Mouse (Mus musculus) megakaryocyte, embryonic 14.5 days (primary cell): ENCODE results near the gene Gmps. TPM values are rescaled to one million over a fixed set of nuclear protein-coding genes. Genes with fewer than 3 reads are reported as not detected.

Source experiments
- H3K27me3 ChIP-seq: replicated peaks from 2 replicates; pipeline ENCODE3; 2012; ENCODE audit warnings: inconsistent platforms
- H3K36me3 ChIP-seq: replicated peaks from 2 replicates; pipeline ENCODE3; 2012; ENCODE audit warnings: low read length, inconsistent platforms, mixed read lengths
- H3K4me1 ChIP-seq: 2 replicates; pipeline ENCODE4 v1.6.1; 2012; ENCODE audit warnings: inconsistent platforms
- H3K4me3 ChIP-seq: replicated peaks from 2 replicates; pipeline ENCODE3; 2012; ENCODE audit warnings: moderate library complexity, mild to moderate bottlenecking, inconsistent platforms
- H3K9me3 ChIP-seq: 2 replicates; pipeline ENCODE4 v1.6.1; 2012; ENCODE audit warnings: inconsistent platforms
- FLI1 ChIP-seq: IDR thresholded peaks from 2 replicates; pipeline ENCODE4 v1.6.1; 2012; ENCODE audit warnings: low read length, inconsistent platforms, mixed read lengths
- GATA1 ChIP-seq: IDR thresholded peaks from 3 replicates; pipeline ENCODE4 v1.6.1; 2012; ENCODE audit warnings: mixed read lengths, low read length, inconsistent platforms, borderline replicate concordance
- polyA plus RNA-seq: library from polyadenylated mRNA; stranded (reverse); fragments of >175 nt; gene quantifications from 2 replicates; pipeline ENCODE4 v1.2.3, GENCODE M21; 2012; ENCODE audit warnings: low replicate concordance; ENCODE audit not compliant: insufficient read depth

The Gmps gene
- 0.66 and 1.7 TPM in 2 replicates for polyA plus RNA-seq

- Histone ChIP-seq H3K9me3 (no peaks in the 10 kb centered on the region), H3K4me1 (peaks cover 33% of the 10 kb centered on the region), H3K4me3 (peak within 1 kb of the TSS; percentile 92), H3K27me3 (no peaks in the 10 kb centered on the region), H3K36me3 (peaks cover 17% of the 10 kb centered on the region)
- TF ChIP-seq GATA1 (peak; percentile 92), FLI1 (no peak)
Observed at GRCm38 (mm10) chr3:63975955-63976908, at the start of gene Gmps. TSS of gene Gmps (plus strand) at chr3:63976106.

- Histone ChIP-seq H3K27me3 (no peaks in the 10 kb centered on the region), H3K9me3 (no peaks in the 10 kb centered on the region), H3K4me1 (peaks cover 7% of the 10 kb centered on the region; the same call in 1 of the 2 replicates), H3K4me3 (peak within 1 kb of the TSS; percentile 93), H3K36me3 (peaks cover 7% of the 10 kb centered on the region)
- TF ChIP-seq FLI1 (no peak), GATA1 (no peak)
Observed at GRCm38 (mm10) chr3:63928878-63929859, 46.7 kb upstream of the Gmps start, which contains the start of gene E130311K13Rik. TSS of gene E130311K13Rik (minus strand) at chr3:63929472.

GRCm38 (mm10) chr3:63938928-63939327 is 37.0 kb upstream of the Gmps start:
- TF ChIP-seq FLI1: no peak
- no peak for TF ChIP-seq GATA1
- H3K36me3 ChIP-seq: peaks cover 44% of the 10 kb centered on the region
- H3K4me1 ChIP-seq: no peaks in the 10 kb centered on the region
- no peaks in the 10 kb centered on the region for H3K9me3 ChIP-seq
- H3K27me3 ChIP-seq: no peaks in the 10 kb centered on the region
- H3K4me3 ChIP-seq: no peak overlapping the region

- Histone ChIP-seq H3K9me3 (no peaks in the 10 kb centered on the region), H3K4me1 (no peaks in the 10 kb centered on the region), H3K36me3 (peaks cover 62% of the 10 kb centered on the region), H3K4me3 (no peak overlapping the region), H3K27me3 (no peaks in the 10 kb centered on the region)
- TF ChIP-seq GATA1: no peak
- TF ChIP-seq FLI1: no peak
Observed at GRCm38 (mm10) chr3:63941204-63941850, 34.6 kb upstream of the Gmps start.

GRCm38 (mm10) chr3:63949837-63950236 is 26.1 kb upstream of the Gmps start:
- Histone ChIP-seq H3K4me3 (no peak overlapping the region), H3K36me3 (peaks cover 72% of the 10 kb centered on the region), H3K27me3 (no peaks in the 10 kb centered on the region), H3K4me1 (peaks cover 11% of the 10 kb centered on the region; the same call in 1 of the 2 replicates), H3K9me3 (no peaks in the 10 kb centered on the region)
- TF ChIP-seq GATA1 (no peak), FLI1 (no peak)

- no peak for TF ChIP-seq FLI1
- no peak for TF ChIP-seq GATA1
- peaks cover 15% of the 10 kb centered on the region for H3K36me3 ChIP-seq
- H3K9me3 ChIP-seq: no peaks in the 10 kb centered on the region
- H3K27me3 ChIP-seq: peaks cover 2% of the 10 kb centered on the region
- H3K4me3 ChIP-seq: peak overlapping the region; percentile 93
- H3K4me1 ChIP-seq: peaks cover 27% of the 10 kb centered on the region
Observed at GRCm38 (mm10) chr3:63963421-63964099, 12.3 kb upstream of the Gmps start.

GRCm38 (mm10) chr3:63964100-63964921 is 11.6 kb upstream of the Gmps start, which contains the start of gene Slc33a1:
TSS of gene Slc33a1 (minus strand) at chr3:63964768.
- Histone ChIP-seq H3K9me3 (no peaks in the 10 kb centered on the region), H3K4me1 (peaks cover 31% of the 10 kb centered on the region), H3K4me3 (peak within 1 kb of the TSS; percentile 93), H3K36me3 (peaks cover 11% of the 10 kb centered on the region), H3K27me3 (peaks cover 2% of the 10 kb centered on the region)
- TF ChIP-seq FLI1 (peak; percentile 44; the same call in 1 of the 2 replicates), GATA1 (no peak)

GRCm38 (mm10) chr3:63964922-63965249 is 11.0 kb upstream of the Gmps start:
- Histone ChIP-seq H3K9me3 (no peaks in the 10 kb centered on the region), H3K36me3 (peaks cover 7% of the 10 kb centered on the region), H3K4me3 (peak overlapping the region; percentile 93), H3K4me1 (peaks cover 29% of the 10 kb centered on the region), H3K27me3 (peaks cover 2% of the 10 kb centered on the region)
- TF ChIP-seq GATA1: no peak
- TF ChIP-seq FLI1: no peak
